Mouse (Mus musculus) heart, postnatal 10 days (tissue): ENCODE results near the gene Rasal1. TPM values are rescaled to one million over a fixed set of nuclear protein-coding genes. Genes with fewer than 3 reads are reported as not detected.

ENCODE experiments used
- DNase-seq, 2 experiments: peaks; one replicate each; pipeline ENCODE4 v3.0.0; 2021
- intact Hi-C: fragments of 180-260 bp; cut with DNase I; formaldehyde crosslinking; loops from one replicate; pipeline ENCODE4 v1.15.1; 2025
- total RNA-seq, 2 experiments: library from RNA; stranded (reverse); gene quantifications; 2 replicates each; pipeline ENCODE4 v1.2.3; 2021

Gene Rasal1
- total RNA-seq, 2 experiments from 2014 or later = 0.15 to 0.31 TPM

GRCm38 (mm10) chr5:120621078-120621765 lies 27.4 kb upstream of the Rasal1 start:
- intact Hi-C loops = loop anchor here (2.0 kb wide), 1 partner anchor 94 kb away; no protein-coding TSS in a partner anchor
- DNase-seq = no peak

GRCm38 (mm10) chr5:120621846-120622197 lies 26.8 kb upstream of the Rasal1 start:
- intact Hi-C loops = loop anchor here (2.0 kb wide), 1 partner anchor 93 kb away; no protein-coding TSS in a partner anchor
- DNase-seq = no peak

- intact Hi-C loops = no loop called here
Measured at GRCm38 (mm10) chr5:120622198-120622851, 26.3 kb upstream of the Rasal1 start.

GRCm38 (mm10) chr5:120624427-120624826 lies 24.2 kb upstream of the Rasal1 start:
- no peak for DNase-seq
- intact Hi-C loops = no loop called here

More at GRCm38 (mm10) chr5:120622198-120622851, 26.3 kb upstream of the Rasal1 start:
- no peak for DNase-seq

GRCm38 (mm10) chr5:120626399-120626798 lies 22.2 kb upstream of the Rasal1 start:
- no peak for DNase-seq
- intact Hi-C loops = no loop called here

- no peak for DNase-seq
Measured at GRCm38 (mm10) chr5:120627515-120628300, 20.9 kb upstream of the Rasal1 start.

GRCm38 (mm10) chr5:120628624-120629023 lies 20.0 kb upstream of the Rasal1 start:
- intact Hi-C loops = no loop called here
- DNase-seq = peak in 1 of 2 experiments; percentile 47

More at GRCm38 (mm10) chr5:120627515-120628300, 20.9 kb upstream of the Rasal1 start:
- intact Hi-C loops = no loop called here

- no peak for DNase-seq
- intact Hi-C loops = no loop called here
Measured at GRCm38 (mm10) chr5:120631128-120631527, 17.5 kb upstream of the Rasal1 start.

- DNase-seq = no peak
- intact Hi-C loops = no loop called here
Measured at GRCm38 (mm10) chr5:120631892-120632291, 16.7 kb upstream of the Rasal1 start.

- peak in 1 of 2 experiments; percentile 32 for DNase-seq
- intact Hi-C loops = no loop called here
Measured at GRCm38 (mm10) chr5:120634131-120634530, 14.5 kb upstream of the Rasal1 start, which contains the start of gene Cfap73. Gene Cfap73 (minus strand): TSS chr5:120634235.

- intact Hi-C loops = no loop called here
- DNase-seq = no peak
Measured at GRCm38 (mm10) chr5:120634860-120635259, 13.8 kb upstream of the Rasal1 start.

GRCm38 (mm10) chr5:120635633-120636032 lies 13.0 kb upstream of the Rasal1 start:
- DNase-seq = no peak
- intact Hi-C loops = no loop called here

GRCm38 (mm10) chr5:120640094-120640493 lies 8.5 kb upstream of the Rasal1 start:
- intact Hi-C loops = no loop called here

GRCm38 (mm10) chr5:120643365-120644085 lies 5.1 kb upstream of the Rasal1 start:
- DNase-seq = peak in 1 of 2 experiments; percentile 34
- intact Hi-C loops = no loop called here

More at GRCm38 (mm10) chr5:120640094-120640493, 8.5 kb upstream of the Rasal1 start:
- DNase-seq = no peak

- intact Hi-C loops = no loop called here
- DNase-seq = no peak
Measured at GRCm38 (mm10) chr5:120644227-120644626, 4.4 kb upstream of the Rasal1 start.

- peak in 1 of 2 experiments; percentile 27 for DNase-seq
- intact Hi-C loops = no loop called here
Measured at GRCm38 (mm10) chr5:120645851-120646250, 2.8 kb upstream of the Rasal1 start.

GRCm38 (mm10) chr5:120647361-120647760 lies 1.3 kb upstream of the Rasal1 start:
- intact Hi-C loops = no loop called here
- DNase-seq = no peak

GRCm38 (mm10) chr5:120647814-120648491 lies 659 bp upstream of the Rasal1 start:
- intact Hi-C loops = no loop called here
- no peak for DNase-seq

- no peak for DNase-seq
- intact Hi-C loops = no loop called here
Measured at GRCm38 (mm10) chr5:120649374-120649933, 842 bp downstream of the Rasal1 start.

GRCm38 (mm10) chr5:120649938-120650337 lies 1.3 kb downstream of the Rasal1 start:
- intact Hi-C loops = no loop called here
- DNase-seq = no peak
